20 mouse cellular contexts compared by ENCODE assay signal in genomic region chr6:120296589-120296988, GRCm38 (mm10). TPM values are rescaled to one million over a fixed set of nuclear protein-coding genes. Genes with fewer than 3 reads are reported as not detected.
DNase-seq lines count a peak whose midpoint lies in the region; ATAC-seq and TF ChIP-seq lines count a peak whose summit lies in the region.
"Not testable (repeated sequence)": the region's sequence is repeated elsewhere in the genome, so short reads cannot be mapped to it uniquely, and the experiment has no call there.
"Had no signal": no experiment of that assay in that cellular context is flagged by ENCODE, and none has a peak within 500 bp of the region (broad histone marks: within the 10 kb centered on the region; RNA-seq: fewer than 3 reads in every experiment).

No protein-coding gene starts in this region.

- peak; percentile 61 for TF ChIP-seq CTCF in E14TG2a.4 (conservative IDR thresholded peaks at IDR 0.05; ENCODE audit: low read length)
- TF ChIP-seq CTCF in forebrain, postnatal 0 days (IDR thresholded peaks at IDR 0.05; ENCODE audit: low read depth): peak; percentile 37; the same call in 1 of the 2 replicates
- TF ChIP-seq CTCF in heart, postnatal 0 days (IDR thresholded peaks at IDR 0.05; ENCODE audit: low read depth): peak; percentile 10; the same call in 1 of the 2 replicates
- TF ChIP-seq CTCF in intestine, postnatal 0 days (IDR thresholded peaks at IDR 0.05; ENCODE audit: low read depth): peak; percentile 42
- peak; percentile 43 for TF ChIP-seq CTCF in left cerebral cortex, adult 2 months (IDR thresholded peaks at IDR 0.05)
- TF ChIP-seq CTCF in lung, embryonic 14.5 days (IDR thresholded peaks at IDR 0.05; ENCODE audit: low read depth): peak; percentile 36; the same call in 1 of the 2 replicates
- peak; percentile 42 for TF ChIP-seq CTCF in stomach, postnatal 0 days (IDR thresholded peaks at IDR 0.05; ENCODE audit: low read depth)

- intact Hi-C loops in left cerebral cortex, adult 2 months (cut with DNase I): not testable (repeated sequence)

- not testable (repeated sequence) for H3K4me2 ChIP-seq in forebrain, postnatal 0 days (ENCODE audit: low read depth); heart, postnatal 0 days (ENCODE audit: low read depth, low read length); intestine, postnatal 0 days (replicated peaks; ENCODE audit: low read depth); lung, embryonic 14.5 days; stomach, postnatal 0 days (replicated peaks; ENCODE audit: low read depth)

- 100% methylated on average over 2 of the region's 2 CpGs for WGBS in forebrain, postnatal 0 days
- 85% methylated on average over 2 of the region's 2 CpGs for WGBS in heart, postnatal 0 days
- WGBS in intestine, postnatal 0 days: 94% methylated on average over 2 of the region's 2 CpGs
- WGBS in lung, embryonic 14.5 days: 90% methylated on average over 2 of the region's 2 CpGs
- 97% methylated on average over 2 of the region's 2 CpGs for WGBS in stomach, postnatal 0 days

- peaks cover 56% of the 10 kb centered on the region for H3K4me1 ChIP-seq in E14TG2a.4 (replicated peaks; ENCODE audit: low read depth, low read length)
- not testable (repeated sequence) for H3K4me1 ChIP-seq in forebrain, postnatal 0 days (ENCODE audit: insufficient read depth); heart, postnatal 0 days (ENCODE audit: control insufficient read depth, insufficient read depth); intestine, postnatal 0 days (replicated peaks; ENCODE audit: control insufficient read depth, insufficient read depth, low read length); lung, embryonic 14.5 days (ENCODE audit: insufficient read depth); stomach, postnatal 0 days (replicated peaks; ENCODE audit: control insufficient read depth, insufficient read depth)

- H3K4me3 ChIP-seq in E14TG2a.4 (replicated peaks; ENCODE audit: low read length); forebrain, postnatal 0 days (ENCODE audit: low read depth, low read length); heart, postnatal 0 days (ENCODE audit: low read depth, low read length); intestine, postnatal 0 days (ENCODE audit: low read depth, low read length); left cerebral cortex, adult 2 months; lung, embryonic 14.5 days (ENCODE audit: low read depth, low read length); stomach, postnatal 0 days (ENCODE audit: low read depth, low read length): not testable (repeated sequence)

- not testable (repeated sequence) for H3K27ac ChIP-seq in forebrain, postnatal 0 days (ENCODE audit: low read depth, low read length); heart, postnatal 0 days (ENCODE audit: low read depth); intestine, postnatal 0 days (ENCODE audit: low read depth, low read length); left cerebral cortex, adult 2 months; lung, embryonic 14.5 days (ENCODE audit: low read depth); stomach, postnatal 0 days (replicated peaks)

- not testable (repeated sequence) for H3K36me3 ChIP-seq in E14TG2a.4 (ENCODE audit: insufficient read depth, low read length); forebrain, postnatal 0 days (ENCODE audit: insufficient read depth); heart, postnatal 0 days (replicated peaks; ENCODE audit: control insufficient read depth, insufficient read depth, low read length); intestine, postnatal 0 days (ENCODE audit: control insufficient read depth, insufficient read depth); lung, embryonic 14.5 days (ENCODE audit: insufficient read depth); stomach, postnatal 0 days (ENCODE audit: control insufficient read depth, insufficient read depth, low read length)

- DNase-seq in R1 (ENCODE audit: low read depth, low spot score): peak; percentile 53
- not testable (repeated sequence) for DNase-seq in forebrain, postnatal 0 days; heart, postnatal 0 days (ENCODE audit: low spot score); left cerebral cortex, adult 2 months (ENCODE audit: extremely low spot score in 1 of 2, low spot score in 2 of 2); lung, embryonic 14.5 days; stomach, postnatal 0 days (ENCODE audit: low spot score)

- not testable (repeated sequence) for ATAC-seq in forebrain, postnatal 0 days; heart, postnatal 0 days (ENCODE audit: insufficient read depth, low read depth); intestine, postnatal 0 days; lung, embryonic 14.5 days (ENCODE audit: insufficient read depth); stomach, postnatal 0 days (ENCODE audit: low FRiP score, low TSS enrichment)

- not testable (repeated sequence) for H3K9ac ChIP-seq in forebrain, postnatal 0 days; heart, postnatal 0 days (replicated peaks; ENCODE audit: low read depth, low read length); intestine, postnatal 0 days (ENCODE audit: low read depth, low read length); lung, embryonic 14.5 days; stomach, postnatal 0 days (ENCODE audit: low read length)

- H3K27me3 ChIP-seq in E14TG2a.4 (ENCODE audit: insufficient read depth, low read length); forebrain, postnatal 0 days (ENCODE audit: insufficient read depth, low read length); intestine, postnatal 0 days (replicated peaks; ENCODE audit: control insufficient read depth, insufficient read depth, low read length); stomach, postnatal 0 days (ENCODE audit: control insufficient read depth, insufficient read depth, low read length): not testable (repeated sequence)
- H3K27me3 ChIP-seq in heart, postnatal 0 days (ENCODE audit: control insufficient read depth, insufficient read depth, low read length): peaks cover 36% of the 10 kb centered on the region
- peaks cover 20% of the 10 kb centered on the region for H3K27me3 ChIP-seq in lung, embryonic 14.5 days (ENCODE audit: insufficient read depth, low read length)

- TF ChIP-seq EP300 in heart, postnatal 0 days (IDR thresholded peaks at IDR 0.05; ENCODE audit: low read depth); stomach, postnatal 0 days (optimal IDR thresholded peaks at IDR 0.05): not testable (repeated sequence)

- not testable (repeated sequence) for H3K9me3 ChIP-seq in E14TG2a.4 (ENCODE audit: low read length); forebrain, postnatal 0 days (ENCODE audit: low read length); heart, postnatal 0 days (replicated peaks; ENCODE audit: control insufficient read depth, low read length); intestine, postnatal 0 days (ENCODE audit: control insufficient read depth); lung, embryonic 14.5 days (ENCODE audit: low read depth, low read length); stomach, postnatal 0 days (ENCODE audit: control insufficient read depth, low read length)

RNA-seq across cellular contexts. Expression of gene B4galnt3, which starts 2.2 kb away (rescaled TPM):
- 0.69 and 1.2 TPM in 2 replicates for total RNA-seq in forebrain, postnatal 0 days (2014; rRNA removed)
- 0.05 and 0.16 TPM in 2 replicates for polyA plus RNA-seq in forebrain, postnatal 0 days (2015; fragmentation: Nextera tagmentation; extraction: Ambion mirVana)
- total RNA-seq in heart, postnatal 0 days (2014; rRNA removed; ENCODE audit: low replicate concordance): 0.89 TPM in 1 of 2 replicates, not detected in the other
- 0.08 and 0.10 TPM in 2 replicates for polyA plus RNA-seq in heart, postnatal 0 days (2015; fragmentation: Nextera tagmentation; extraction: Ambion mirVana)
- 0.95 and 1.1 TPM in 2 replicates for polyA plus RNA-seq in intestine, postnatal 0 days (2015; fragmentation: Nextera tagmentation; extraction: Ambion mirVana)
- 1 to 10 TPM in 1 of 2 experiments, under 1 TPM in 1; 0.93 to 1.3 TPM for total RNA-seq in left cerebral cortex, adult 2 months (2021)
- polyA plus RNA-seq in lung, embryonic 14.5 days (2014; fragmentation: Nextera tagmentation; extraction: Ambion mirVana): 0.08 and 0.09 TPM in 2 replicates
- 0.74 and 0.85 TPM in 2 replicates for polyA plus RNA-seq in stomach, postnatal 0 days (2015; fragmentation: Nextera tagmentation; extraction: Ambion mirVana)
- total RNA-seq: hematopoietic stem cell, adult 5-6 weeks had no signal
- polyA plus RNA-seq: forebrain, embryonic 13.5 days had no signal

RNA-seq across cellular contexts. Expression of gene D330020A13Rik, which starts 2.4 kb away (rescaled TPM):
- not detected in 2 replicates for total RNA-seq in forebrain, postnatal 0 days (2014; rRNA removed)
- polyA plus RNA-seq in forebrain, postnatal 0 days (2015; fragmentation: Nextera tagmentation; extraction: Ambion mirVana): 0.18 TPM in 1 of 2 replicates, not detected in the other
- not detected in 2 replicates for total RNA-seq in heart, postnatal 0 days (2014; rRNA removed; ENCODE audit: low replicate concordance)
- not detected in 2 replicates for polyA plus RNA-seq in heart, postnatal 0 days (2015; fragmentation: Nextera tagmentation; extraction: Ambion mirVana)
- 0.18 and 0.34 TPM in 2 replicates for polyA plus RNA-seq in intestine, postnatal 0 days (2015; fragmentation: Nextera tagmentation; extraction: Ambion mirVana)
- total RNA-seq in left cerebral cortex, adult 2 months (2021): not detected
- polyA plus RNA-seq in lung, embryonic 14.5 days (2014; fragmentation: Nextera tagmentation; extraction: Ambion mirVana): not detected in 2 replicates
- 0.35 and 0.51 TPM in 2 replicates for polyA plus RNA-seq in stomach, postnatal 0 days (2015; fragmentation: Nextera tagmentation; extraction: Ambion mirVana)
- total RNA-seq: adrenal gland, postnatal 14 days; gastrocnemius, adult 8-10 months; heart, adult 18-20 months; heart, postnatal 25 days; hematopoietic stem cell, adult 5-6 weeks had no signal
- polyA plus RNA-seq: forebrain, embryonic 10.5 days; forebrain, embryonic 16.5 days; gonadal fat pad, adult 2 months; heart, embryonic 10.5 days; heart, embryonic 13.5 days; inflammation-experienced regulatory T-cells, adult 6 months had no signal

Comparison
In these comparisons a context has a peak if more than half of its experiments do, and no peak if none do; other contexts are left out.
1. CTCF ChIP-seq: peak in every context shown above with its lines; median percentile 61 in E14TG2a.4; 43 in left cerebral cortex, adult 2 months; 42 in intestine, postnatal 0 days; 42 in stomach, postnatal 0 days; 37 in forebrain, postnatal 0 days; 36 in lung, embryonic 14.5 days; 10 in heart, postnatal 0 days.